Mouse (Mus musculus): ENCODE measurements around the gene Mrpl48.

- no peak for TF ChIP-seq CTCF (IDR thresholded peaks at IDR 0.05; ENCODE audit: control insufficient read depth, insufficient read depth, insufficient read length)
- TF ChIP-seq USF1 (IDR thresholded peaks at IDR 0.05; ENCODE audit: low read depth) = no peak
- TF ChIP-seq MAX (IDR thresholded peaks at IDR 0.05) = no peak
- TF ChIP-seq MYOD1 (IDR thresholded peaks at IDR 0.05; ENCODE audit: control insufficient read depth, insufficient read length, low read depth) = no peak
- TF ChIP-seq CEBPB (IDR thresholded peaks at IDR 0.05; ENCODE audit: low read depth) = no peak
These were observed 37.0 kb downstream of the Mrpl48 start for GRCm38 (mm10) chr7:100570930-100571715.

Data from C2C12 (cell line).